ENCODE assay signal across 8 mouse cellular contexts in the genomic region with DNA sequence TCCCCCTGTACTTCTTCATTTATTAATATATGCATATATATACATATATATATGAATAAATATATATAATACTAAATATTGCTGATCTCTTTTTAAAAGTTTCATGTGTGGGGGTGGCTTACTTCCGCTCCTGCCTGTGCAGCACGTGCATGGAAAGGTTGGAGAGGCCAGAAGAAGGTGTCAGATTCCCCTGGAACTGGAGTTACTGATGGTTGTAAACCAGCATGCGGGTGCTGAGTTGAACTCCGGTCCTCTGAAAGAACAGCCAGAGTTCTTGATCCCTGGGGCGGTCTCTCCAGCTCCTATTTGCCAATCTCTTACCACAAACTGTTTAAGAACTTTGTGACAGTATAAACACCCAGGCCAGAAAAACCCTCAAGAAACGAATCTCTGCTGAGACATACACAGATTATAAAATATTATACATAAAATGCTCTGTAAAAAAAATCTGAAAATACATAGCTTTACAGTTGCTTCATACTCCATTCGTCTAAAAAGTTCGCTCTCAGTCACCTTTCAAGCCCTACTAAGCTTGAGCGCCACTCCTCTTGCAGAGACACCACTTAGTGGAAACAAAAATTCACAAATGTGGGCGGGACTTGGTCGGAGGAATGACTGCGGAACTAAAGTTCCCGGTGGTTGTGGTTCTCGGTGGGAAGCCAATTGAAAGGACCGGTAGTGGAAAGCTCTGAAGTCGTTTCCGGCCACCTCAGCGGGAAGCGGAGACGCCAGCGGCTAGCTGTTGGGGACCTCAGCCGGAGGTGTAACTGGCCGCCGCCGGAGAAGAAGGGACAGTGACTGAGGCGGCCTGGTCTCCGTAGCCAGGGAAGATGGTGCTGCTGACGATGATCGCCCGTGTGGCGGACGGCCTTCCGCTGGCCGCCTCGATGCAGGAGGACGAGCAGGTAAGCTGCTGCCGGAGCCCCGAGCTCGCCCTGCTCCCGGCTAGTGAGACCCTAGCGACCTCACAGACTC. TPM values are rescaled to one million over a fixed set of nuclear protein-coding genes. Genes with fewer than 3 reads are reported as not detected.
A peak's percentile ranks its signal among the peaks of the same experiment; 100 is the strongest.
DNase-seq lines count a peak whose midpoint lies in the region; ATAC-seq and TF ChIP-seq lines count a peak whose summit lies in the region.

A gene (plus strand): TSS at position 675 of the 975 bp plus-strand sequence.

- peak within 1 kb of the TSS; percentile 71 for H3K9ac ChIP-seq in CH12.LX (ENCODE audit: insufficient read depth, low read depth)
- H3K9ac ChIP-seq in forebrain, embryonic 11.5 days (ENCODE audit: low read length) = peak within 1 kb of the TSS; percentile 91
- peak within 1 kb of the TSS; percentile 95 for H3K9ac ChIP-seq in heart, embryonic 16.5 days (ENCODE audit: low read length)
- H3K9ac ChIP-seq in liver, embryonic 15.5 days = peak within 1 kb of the TSS; percentile 94
- peak within 1 kb of the TSS; percentile 82 for H3K9ac ChIP-seq in neural tube, embryonic 12.5 days

- TF ChIP-seq EP300 in CH12.LX (IDR thresholded peaks at IDR 0.05; ENCODE audit: low read length) = no peak

- TF ChIP-seq RAD21 in CH12.LX (IDR thresholded peaks at IDR 0.05; ENCODE audit: low read depth, low read length) = no peak

- H3K4me3 ChIP-seq in CH12.LX (replicated peaks in 1 of 3; ENCODE audit: low read depth in 2 of 3, low read length in 2 of 3, poor library complexity in 1 of 3) = peak within 1 kb of the TSS; percentile 96 to 100 (median 98)
- peak within 1 kb of the TSS; percentile 94 for H3K4me3 ChIP-seq in forebrain, embryonic 11.5 days (ENCODE audit: low read depth, low read length)
- H3K4me3 ChIP-seq in heart, embryonic 16.5 days (ENCODE audit: low read length) = peak within 1 kb of the TSS; percentile 99
- peak within 1 kb of the TSS; percentile 90 for H3K4me3 ChIP-seq in liver, embryonic 15.5 days (replicated peaks)
- peak within 1 kb of the TSS; percentile 82 for H3K4me3 ChIP-seq in neural tube, embryonic 12.5 days

- H3K27ac ChIP-seq in CH12.LX (ENCODE audit: insufficient read depth, low read depth) = no peak within 1 kb of the TSS
- H3K27ac ChIP-seq in forebrain, embryonic 11.5 days (ENCODE audit: low read depth, low read length) = no peak within 1 kb of the TSS
- H3K27ac ChIP-seq in heart, embryonic 16.5 days (ENCODE audit: low read length) = peak within 1 kb of the TSS; percentile 72
- H3K27ac ChIP-seq in liver, embryonic 15.5 days (replicated peaks) = peak within 1 kb of the TSS; percentile 59; the same call in 1 of the 2 replicates
- H3K27ac ChIP-seq in neural tube, embryonic 12.5 days = no peak within 1 kb of the TSS

- H3K9me3 ChIP-seq in CH12.LX (replicated peaks; ENCODE audit: low read length) = no peaks in the 10 kb centered on the region
- no peaks in the 10 kb centered on the region for H3K9me3 ChIP-seq in forebrain, embryonic 11.5 days (ENCODE audit: control insufficient read depth, low read length)
- no peaks in the 10 kb centered on the region for H3K9me3 ChIP-seq in heart, embryonic 16.5 days (replicated peaks; ENCODE audit: control insufficient read depth, low read length)
- no peaks in the 10 kb centered on the region for H3K9me3 ChIP-seq in liver, embryonic 15.5 days (replicated peaks)
- no peaks in the 10 kb centered on the region for H3K9me3 ChIP-seq in neural tube, embryonic 12.5 days

- H3K4me2 ChIP-seq in CH12.LX (ENCODE audit: insufficient read depth, low read depth, poor library complexity, severe bottlenecking) = peak within 1 kb of the TSS; percentile 90
- peak within 1 kb of the TSS; percentile 59 for H3K4me2 ChIP-seq in forebrain, embryonic 11.5 days (ENCODE audit: low read depth, low read length, severe bottlenecking)
- H3K4me2 ChIP-seq in heart, embryonic 16.5 days (ENCODE audit: low read depth, low read length) = peak within 1 kb of the TSS; percentile 90
- H3K4me2 ChIP-seq in liver, embryonic 15.5 days = peak within 1 kb of the TSS; percentile 71
- peak within 1 kb of the TSS; percentile 64 for H3K4me2 ChIP-seq in neural tube, embryonic 12.5 days (replicated peaks)

- peaks cover 6 to 21% of the 10 kb centered on the region in 2 experiments for H3K4me1 ChIP-seq in CH12.LX (ENCODE audit: control insufficient read depth in 1 of 2, insufficient read depth in 2 of 2)
- H3K4me1 ChIP-seq in forebrain, embryonic 11.5 days (replicated peaks; ENCODE audit: control insufficient read depth, insufficient read depth, low read length) = no peaks in the 10 kb centered on the region; the same call in 1 of the 2 replicates
- H3K4me1 ChIP-seq in heart, embryonic 16.5 days (ENCODE audit: control insufficient read depth, insufficient read depth, low read length) = peaks cover 14% of the 10 kb centered on the region
- H3K4me1 ChIP-seq in liver, embryonic 15.5 days (replicated peaks) = peaks cover 18% of the 10 kb centered on the region
- H3K4me1 ChIP-seq in neural tube, embryonic 12.5 days = peaks cover 11% of the 10 kb centered on the region

- peaks cover 18% of the 10 kb centered on the region for H3K79me2 ChIP-seq in CH12.LX (replicated peaks; ENCODE audit: control insufficient read depth, extremely low read depth, insufficient read depth, poor library complexity, severe bottlenecking)

- H3K27me3 ChIP-seq in CH12.LX (replicated peaks) = no peaks in the 10 kb centered on the region
- H3K27me3 ChIP-seq in forebrain, embryonic 11.5 days (ENCODE audit: control insufficient read depth, insufficient read depth, low read length) = no peaks in the 10 kb centered on the region
- H3K27me3 ChIP-seq in heart, embryonic 16.5 days (ENCODE audit: control insufficient read depth, insufficient read depth, low read length) = no peaks in the 10 kb centered on the region
- no peaks in the 10 kb centered on the region for H3K27me3 ChIP-seq in liver, embryonic 15.5 days
- no peaks in the 10 kb centered on the region for H3K27me3 ChIP-seq in neural tube, embryonic 12.5 days (replicated peaks)

- peak; percentile 95 for DNase-seq in CH12.LX (ENCODE audit: extremely low read depth)
- DNase-seq in c-Kit-positive CD71-positive TER-119-negative erythroid progenitor cells, embryonic 14.5 days (ENCODE audit: low read depth) = peak; percentile 92
- peak; percentile 89 for DNase-seq in forebrain, embryonic 11.5 days (ENCODE audit: low spot score)
- DNase-seq in kidney, postnatal 36 days = peak; percentile 92 to 93
- peak; percentile 90 for DNase-seq in telencephalon, adult 2 months (ENCODE audit: low read depth, low spot score)

- TF ChIP-seq CTCF in CH12.LX (conservative IDR thresholded peaks at IDR 0.05 in 1 of 2, IDR thresholded peaks at IDR 0.05 in 1 of 2; ENCODE audit: low read depth in 2 of 2, low read length in 2 of 2) = peak in 1 of 2 experiments; percentile 27; a peak in 2 of 4 replicates

- in situ Hi-C loops in CH12.LX (cut with MboI; ENCODE audit: low pct_ligation_motif_present, low pct_unique_long_range_greater_than_20kb, low sequenced_read_pairs) = no loop called here

- 5% methylated on average over 41 of the region's 41 CpGs for WGBS in forebrain, embryonic 11.5 days
- 4% methylated on average over 41 of the region's 41 CpGs for WGBS in heart, embryonic 16.5 days
- WGBS in liver, embryonic 15.5 days (ENCODE audit: insufficient replicate concordance) = 4% methylated on average over 41 of the region's 41 CpGs
- 3% methylated on average over 41 of the region's 41 CpGs for WGBS in neural tube, embryonic 12.5 days

- peaks cover 0 to 13% of the 10 kb centered on the region in 2 experiments for H3K36me3 ChIP-seq in CH12.LX (replicated peaks in 1 of 2; ENCODE audit: control insufficient read depth in 1 of 2, insufficient read depth in 1 of 2, low read length in 1 of 2)
- no peaks in the 10 kb centered on the region for H3K36me3 ChIP-seq in forebrain, embryonic 11.5 days (ENCODE audit: control insufficient read depth, insufficient read depth, low read length)
- no peaks in the 10 kb centered on the region for H3K36me3 ChIP-seq in heart, embryonic 16.5 days (ENCODE audit: control insufficient read depth, insufficient read depth)
- no peaks in the 10 kb centered on the region for H3K36me3 ChIP-seq in liver, embryonic 15.5 days (replicated peaks)
- no peaks in the 10 kb centered on the region for H3K36me3 ChIP-seq in neural tube, embryonic 12.5 days

- ATAC-seq in forebrain, embryonic 11.5 days (replicated peaks; ENCODE audit: low FRiP score) = peak; percentile 85
- ATAC-seq in heart, embryonic 16.5 days (replicated peaks; ENCODE audit: extremely low read depth, insufficient read depth, low FRiP score) = peak; percentile 86
- ATAC-seq in liver, embryonic 15.5 days (ENCODE audit: insufficient read depth) = peak; percentile 76
- ATAC-seq in neural tube, embryonic 12.5 days (ENCODE audit: low FRiP score, low read depth) = peak; percentile 78

- TF ChIP-seq POLR2A in CH12.LX (IDR thresholded peaks at IDR 0.05; ENCODE audit: low read depth, low read length) = peak; percentile 93

- dilution Hi-C loops in CH12.LX (cut with MboI; ENCODE audit: extremely low pct_ligation_motif_present, extremely low pct_unique_long_range_greater_than_20kb, low sequenced_read_pairs) = no loop called here

TF ChIP-seq in CH12.LX, 34 proteins besides CTCF, POLR2A, EP300 and RAD21 (continues in another document):
- TF ChIP-seq CHD1 (IDR thresholded peaks at IDR 0.05; ENCODE audit: low read depth, low read length) (peak; percentile 39; the same call in 1 of the 2 replicates), CHD2 (IDR thresholded peaks at IDR 0.05; ENCODE audit: low read length) (no peak; the same call in 1 of the 2 replicates), ZNF384 (IDR thresholded peaks at IDR 0.05; ENCODE audit: low read depth, low read length) (no peak; the same call in 1 of the 2 replicates), MAFK (IDR thresholded peaks at IDR 0.05; ENCODE audit: insufficient replicate concordance, low read length) (no peak), NELFE (IDR thresholded peaks at IDR 0.05; ENCODE audit: low read depth, low read length) (peak; percentile 86), JUN (IDR thresholded peaks at IDR 0.05; ENCODE audit: insufficient read depth, low read depth, low read length) (no peak), JUND (conservative IDR thresholded peaks at IDR 0.05; ENCODE audit: low read depth, low read length) (no peak; the same call in 1 of the 2 replicates), MEF2A (IDR thresholded peaks at IDR 0.05; ENCODE audit: borderline replicate concordance, low read depth, low read length) (peak; percentile 82), MAX (IDR thresholded peaks at IDR 0.05; ENCODE audit: low read length) (peak; percentile 58; the same call in 1 of the 2 replicates), POLR2AphosphoS2 (IDR thresholded peaks at IDR 0.05; ENCODE audit: low read depth, low read length) (peak; percentile 53; the same call in 1 of the 2 replicates)

RNA-seq across cellular contexts. Expression of the gene that starts here (rescaled TPM):
- total RNA-seq in CH12.LX (2012; rRNA removed) = 42.6 and 51.4 TPM in 2 replicates
- total RNA-seq in CH12.LX (2014; rRNA removed) = 77.7 and 82.4 TPM in 2 replicates
- polyA plus RNA-seq in CH12.LX (2012; ENCODE audit: insufficient read length, low read depth) = 82.8 and 85.2 TPM in 2 replicates
- 121 and 122 TPM in 2 replicates for polyA plus RNA-seq in forebrain, embryonic 11.5 days (2014; fragmentation: Nextera tagmentation; extraction: Ambion mirVana)
- polyA plus RNA-seq in heart, embryonic 16.5 days (2015; fragmentation: Nextera tagmentation; extraction: Ambion mirVana) = 106 and 112 TPM in 2 replicates
- polyA plus RNA-seq in liver, embryonic 15.5 days (2015; fragmentation: Nextera tagmentation; extraction: Ambion mirVana) = 57.9 and 61.2 TPM in 2 replicates
- polyA plus RNA-seq in neural tube, embryonic 12.5 days (2016; fragmentation: Nextera tagmentation; extraction: Ambion mirVana) = 106 and 109 TPM in 2 replicates

Comparison
In these comparisons a context has a peak if more than half of its experiments do, and no peak if none do; other contexts are left out.
1. H3K27ac ChIP-seq: peak in heart, embryonic 16.5 days (single experiment) and liver, embryonic 15.5 days (single experiment); none in CH12.LX (single experiment), forebrain, embryonic 11.5 days (single experiment) and neural tube, embryonic 12.5 days (single experiment).
2. Peak in every context shown above with its lines, with median percentiles within 50 percentile points of each other: DNase-seq, H3K4me2 ChIP-seq, H3K4me3 ChIP-seq, H3K9ac ChIP-seq and ATAC-seq.